Mouse (Mus musculus) intestine, embryonic 14.5 days (tissue): ENCODE data around the gene Lrpprc. TPM values are rescaled to one million over a fixed set of nuclear protein-coding genes. Genes with fewer than 3 reads are reported as not detected.

Source experiments
- ATAC-seq: fragments of 200-750 bp; cut with Nextera tagmentation; replicated peaks from 2 replicates; pipeline ENCODE4 v1.8.0; 2017; ENCODE audit warnings: low read depth, moderate number of reproducible peaks, moderate TSS enrichment, moderate library complexity; ENCODE audit not compliant: low FRiP score, low TSS enrichment
- DNase-seq: peaks from one replicate; pipeline ENCODE4 v3.0.0-alpha.2; 2018; ENCODE audit warnings: low spot score
- H3K27ac ChIP-seq: fragments of 300-500 bp; sonication (generic); 2 replicates; pipeline ENCODE4 v1.5.1; 2014; ENCODE audit warnings: low read depth, mild to moderate bottlenecking, control low read depth
- H3K27me3 ChIP-seq: fragments of 300-500 bp; sonication (generic); replicated peaks from 2 replicates; pipeline ENCODE4 v1.6.1; 2014; ENCODE audit warnings: low read length, control low read depth; ENCODE audit not compliant: control insufficient read depth, insufficient read depth
- H3K36me3 ChIP-seq: fragments of 300-500 bp; sonication (generic); 2 replicates; pipeline ENCODE4 v1.6.1; 2014; ENCODE audit warnings: low read length, control low read depth; ENCODE audit not compliant: control insufficient read depth, insufficient read depth
- H3K4me1 ChIP-seq: fragments of 300-500 bp; sonication (generic); replicated peaks from 2 replicates; pipeline ENCODE4 v1.6.1; 2014; ENCODE audit warnings: low read length, control low read depth, mixed read lengths; ENCODE audit not compliant: control insufficient read depth, insufficient read depth
- H3K4me2 ChIP-seq: fragments of 300-500 bp; sonication (generic); 2 replicates; pipeline ENCODE4 v1.6.1; 2014; ENCODE audit warnings: low read length
- H3K4me3 ChIP-seq: fragments of 300-500 bp; sonication (generic); 2 replicates; pipeline ENCODE4 v1.5.1; 2014; ENCODE audit warnings: low read depth, low read length, control low read depth, mixed read lengths
- H3K9ac ChIP-seq: fragments of 300-500 bp; sonication (generic); 2 replicates; pipeline ENCODE4 v1.6.1; 2014; ENCODE audit warnings: mild to moderate bottlenecking, low read length
- H3K9me3 ChIP-seq: fragments of 300-500 bp; sonication (generic); 2 replicates; pipeline ENCODE4 v1.6.1; 2016; ENCODE audit warnings: low read length, control low read depth; ENCODE audit not compliant: control insufficient read depth
- WGBS: fragments of 180-500 bp; shearing (Covaris S2); extraction: QIAGEN DNeasy Blood & Tissue Kit; methylation state at CpG from one replicate; pipeline ENCODE4 v1.1.7; 2014; 5-methylcytosine and 5-hydroxymethylcytosine counted together
- polyA plus RNA-seq: library from polyadenylated mRNA; unstranded; fragments of >200 nt; fragmentation: Nextera tagmentation; extraction: Ambion mirVana; gene quantifications from 2 replicates; pipeline ENCODE4 v1.2.1, GENCODE M21; 2014

Gene Lrpprc
- polyA plus RNA-seq, 1 experiment from 2014 or later = 61.7 TPM

DNA sequence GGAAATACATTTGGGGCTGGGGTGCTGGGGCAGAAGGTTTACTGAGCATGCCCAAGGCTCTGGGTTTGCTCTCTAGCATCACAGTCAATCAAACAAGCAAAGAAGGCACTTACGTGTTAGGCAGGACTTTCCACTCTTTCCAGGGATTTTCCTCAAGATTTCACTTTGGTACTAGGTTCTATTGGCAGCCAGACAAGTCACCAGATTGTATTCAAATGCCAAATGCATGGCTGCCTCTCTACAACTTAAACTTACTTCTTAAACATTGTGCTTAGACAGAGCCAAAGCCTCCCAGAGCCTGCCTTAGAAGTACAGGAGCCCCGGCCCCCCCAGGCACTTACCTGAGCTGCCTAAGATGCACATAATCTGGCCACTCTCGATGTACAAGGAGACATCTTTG, 108.9 kb downstream of the Lrpprc start:
- Histone ChIP-seq H3K27ac (no peak overlapping the region), H3K4me3 (no peak overlapping the region), H3K27me3 (no peaks in the 10 kb centered on the region), H3K36me3 (no peaks in the 10 kb centered on the region), H3K9ac (no peak overlapping the region), H3K9me3 (no peaks in the 10 kb centered on the region), H3K4me2 (no peak overlapping the region), H3K4me1 (no peaks in the 10 kb centered on the region; the same call in 1 of the 2 replicates)
- no peak for DNase-seq
- ATAC-seq = no peak
- WGBS = 78% methylated on average over 3 of the region's 3 CpGs

DNA sequence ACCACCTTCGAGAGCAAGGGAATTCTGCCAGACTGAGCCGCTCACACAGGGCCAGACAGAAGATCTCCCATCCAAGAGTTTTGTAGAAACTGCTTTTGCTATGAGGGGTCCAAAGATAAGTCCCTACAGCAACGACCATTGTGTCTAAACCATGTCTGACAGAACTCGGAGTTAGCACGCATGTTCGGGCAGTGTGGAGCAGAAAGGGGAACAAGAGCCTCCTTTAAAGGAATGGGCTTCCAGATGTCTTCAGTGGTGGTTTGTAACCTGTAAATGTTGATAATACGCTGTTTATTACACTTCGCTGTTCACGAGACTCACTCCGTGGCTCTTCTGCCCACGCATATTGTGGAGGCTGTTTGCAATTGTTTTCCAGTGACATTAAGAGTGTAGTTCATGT, 113.0 kb downstream of the Lrpprc start:
- no peak overlapping the region for H3K4me2 ChIP-seq
- H3K4me1 ChIP-seq = peaks cover 8% of the 10 kb centered on the region
- H3K9ac ChIP-seq = no peak overlapping the region
- no peaks in the 10 kb centered on the region; the same call in 1 of the 2 replicates for H3K27me3 ChIP-seq
- DNase-seq (no peak), ATAC-seq (no peak)
- H3K27ac ChIP-seq = no peak overlapping the region
- H3K9me3 ChIP-seq = no peaks in the 10 kb centered on the region
- H3K4me3 ChIP-seq = no peak overlapping the region
- H3K36me3 ChIP-seq = no peaks in the 10 kb centered on the region
- WGBS = 81% methylated on average over 11 of the region's 11 CpGs

DNA sequence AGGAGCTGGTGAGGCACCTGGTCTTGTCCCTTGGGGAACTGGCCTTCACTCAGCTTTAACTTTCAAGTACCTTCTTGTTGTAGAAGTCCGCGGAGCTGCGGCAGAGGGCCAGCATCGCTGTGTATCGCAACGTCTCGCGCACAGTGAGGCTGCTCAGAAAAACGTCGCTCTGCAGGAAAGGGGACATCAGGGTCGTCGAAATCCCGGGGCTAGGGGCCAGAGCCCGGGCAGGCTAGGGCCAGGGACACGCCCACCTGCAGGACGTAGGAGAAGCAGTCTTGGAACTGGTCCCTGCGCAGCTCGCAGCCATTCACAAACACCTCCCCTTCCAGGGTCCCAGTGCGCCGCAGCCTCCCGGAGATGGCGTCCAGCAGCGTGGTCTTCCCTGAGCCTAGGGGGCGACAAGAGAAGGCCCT, 114.6 kb downstream of the Lrpprc start, which contains the start of gene Abcg8:
Gene Abcg8 (plus strand): TSS at position 352 of the 416 bp plus-strand sequence.
- H3K9ac ChIP-seq = peak within 1 kb of the TSS; percentile 35
- H3K4me1 ChIP-seq = peaks cover 8% of the 10 kb centered on the region
- H3K36me3 ChIP-seq = no peaks in the 10 kb centered on the region
- H3K27me3 ChIP-seq = no peaks in the 10 kb centered on the region; the same call in 1 of the 2 replicates
- no peaks in the 10 kb centered on the region for H3K9me3 ChIP-seq
- H3K27ac ChIP-seq = no peak within 1 kb of the TSS
- DNase-seq (peak; percentile 74), ATAC-seq (no peak)
- peak within 1 kb of the TSS; percentile 74 for H3K4me2 ChIP-seq
- 4% methylated on average over 24 of the region's 24 CpGs for WGBS
- H3K4me3 ChIP-seq = peak within 1 kb of the TSS; percentile 36

DNA sequence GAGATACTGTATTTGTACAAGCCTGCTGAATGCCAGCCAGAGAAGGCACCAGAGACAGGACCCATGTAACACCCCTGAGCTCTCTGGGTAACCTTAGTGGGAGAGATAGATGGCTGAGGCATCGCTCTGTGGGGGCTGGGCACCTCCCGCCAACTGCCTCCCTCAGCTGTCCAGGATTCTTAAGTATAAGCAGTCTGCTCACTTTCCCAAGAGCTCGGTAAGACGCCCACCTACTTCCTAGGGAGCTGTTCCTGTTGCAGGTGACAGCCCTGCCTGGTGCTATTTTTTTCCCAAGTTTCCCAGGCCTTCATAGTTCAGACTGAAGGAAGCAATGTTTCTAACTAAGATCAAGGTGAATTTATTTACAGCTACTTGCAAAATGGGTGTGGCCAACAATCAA, 115.4 kb downstream of the Lrpprc start:
- no peak overlapping the region for H3K4me2 ChIP-seq
- no peak overlapping the region for H3K27ac ChIP-seq
- H3K9me3 ChIP-seq = no peaks in the 10 kb centered on the region
- ATAC-seq = no peak
- H3K36me3 ChIP-seq = no peaks in the 10 kb centered on the region
- peaks cover 8% of the 10 kb centered on the region for H3K4me1 ChIP-seq
- DNase-seq = no peak
- no peaks in the 10 kb centered on the region; the same call in 1 of the 2 replicates for H3K27me3 ChIP-seq
- 40% methylated on average over 4 of the region's 4 CpGs for WGBS
- H3K4me3 ChIP-seq = no peak overlapping the region
- no peak overlapping the region for H3K9ac ChIP-seq

DNA sequence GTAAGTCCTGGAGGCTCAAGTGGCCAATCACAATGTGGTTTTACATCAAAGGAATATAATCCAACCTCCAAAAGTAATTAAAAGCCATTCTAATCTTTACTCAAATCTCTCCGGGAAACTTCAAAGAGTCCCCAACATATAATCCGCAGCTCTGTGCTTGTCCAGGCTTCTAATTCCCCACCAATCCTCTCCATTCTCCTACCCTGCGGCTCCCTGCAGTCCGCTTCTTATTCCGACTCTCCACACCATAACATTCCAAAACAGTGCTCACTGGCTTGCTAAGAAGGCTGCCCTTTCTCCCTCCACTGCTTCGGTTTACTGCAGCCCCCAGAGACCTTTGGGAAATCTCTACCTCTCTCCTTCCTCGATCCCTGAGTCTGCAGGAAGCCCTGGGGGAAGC, 116.5 kb downstream of the Lrpprc start:
- Histone ChIP-seq H3K4me3 (no peak overlapping the region), H3K36me3 (no peaks in the 10 kb centered on the region), H3K9ac (no peak overlapping the region), H3K4me2 (no peak overlapping the region), H3K4me1 (peaks cover 8% of the 10 kb centered on the region), H3K27ac (no peak overlapping the region), H3K27me3 (no peaks in the 10 kb centered on the region; the same call in 1 of the 2 replicates), H3K9me3 (no peaks in the 10 kb centered on the region)
- DNase-seq (no peak), ATAC-seq (no peak)
- 51% methylated on average over 7 of the region's 7 CpGs for WGBS

DNA sequence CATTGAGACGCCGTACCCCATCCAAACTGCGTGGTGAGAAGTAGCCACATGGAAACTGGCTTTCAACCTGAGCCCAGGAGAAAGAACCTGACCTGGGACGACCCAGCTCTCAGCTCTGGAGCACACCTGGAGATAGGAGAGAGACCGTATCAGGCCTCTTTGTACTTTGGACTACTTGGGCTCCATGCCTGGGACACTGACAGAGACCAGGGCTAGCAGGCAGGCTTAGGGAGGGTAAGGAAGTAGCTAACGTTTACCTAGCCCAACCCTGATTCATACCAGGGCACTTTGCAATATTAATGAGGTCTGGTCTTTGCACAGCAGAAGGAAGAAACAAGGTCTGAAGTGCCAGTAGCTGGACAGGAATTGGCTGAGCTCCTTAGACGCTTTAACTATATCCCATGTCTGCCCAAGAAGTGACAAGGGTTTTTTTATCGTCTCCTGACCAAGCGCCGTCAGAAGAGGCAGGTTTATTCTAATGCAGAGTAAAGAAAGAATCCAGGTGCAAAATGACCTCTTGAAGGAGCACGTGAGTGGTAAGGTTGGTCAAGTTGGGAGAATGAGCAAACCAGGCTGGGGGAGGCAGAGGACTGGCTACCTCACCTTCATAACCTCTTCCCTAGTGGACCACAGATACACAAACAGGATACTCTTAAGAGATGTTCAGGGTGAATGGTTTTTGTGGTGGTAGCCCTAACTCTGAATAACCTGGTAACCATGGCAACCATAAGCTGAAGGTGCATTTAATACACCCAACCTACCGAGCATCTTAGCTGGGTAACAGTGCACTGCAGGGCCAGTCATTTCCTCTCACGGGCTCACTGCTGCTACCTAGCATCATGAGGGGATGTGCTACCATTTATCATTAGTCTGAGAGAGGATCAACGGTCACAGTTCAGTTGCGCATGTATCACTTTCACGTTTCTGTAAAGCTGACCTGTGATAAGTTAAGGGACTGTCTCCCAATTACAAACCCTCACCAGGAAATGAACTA, 117.9 kb downstream of the Lrpprc start:
- no peaks in the 10 kb centered on the region; the same call in 1 of the 2 replicates for H3K27me3 ChIP-seq
- no peaks in the 10 kb centered on the region for H3K9me3 ChIP-seq
- no peak overlapping the region for H3K9ac ChIP-seq
- H3K4me2 ChIP-seq = no peak overlapping the region
- H3K4me3 ChIP-seq = no peak overlapping the region
- peaks cover 8% of the 10 kb centered on the region for H3K4me1 ChIP-seq
- ATAC-seq (peak; percentile 88), DNase-seq (no peak)
- H3K27ac ChIP-seq = peak overlapping the region; percentile 33; the same call in 1 of the 2 replicates
- H3K36me3 ChIP-seq = no peaks in the 10 kb centered on the region
- 56% methylated on average over 16 of the region's 16 CpGs for WGBS

DNA sequence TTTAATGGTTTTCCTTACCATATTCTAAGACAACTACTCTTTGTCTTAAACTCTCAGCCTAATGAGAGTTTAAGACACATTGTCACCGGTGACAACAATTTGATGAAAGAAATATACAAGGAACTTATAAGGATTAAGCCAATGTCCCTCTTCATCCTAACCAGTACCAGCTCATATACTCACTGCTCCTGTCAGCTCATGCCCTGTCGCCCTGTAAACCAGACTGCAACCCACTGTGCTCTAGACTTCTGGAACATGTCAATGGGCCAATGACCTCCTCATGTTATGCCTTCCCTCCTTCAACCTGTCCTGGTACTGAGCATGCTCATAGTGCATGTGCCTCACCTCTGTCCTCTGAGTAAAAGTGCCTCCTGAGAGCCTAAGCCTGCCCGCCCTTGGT, 122.7 kb downstream of the Lrpprc start:
- 80% methylated on average over 3 of the region's 3 CpGs for WGBS
- Histone ChIP-seq H3K9ac (no peak overlapping the region), H3K4me2 (no peak overlapping the region)

DNA sequence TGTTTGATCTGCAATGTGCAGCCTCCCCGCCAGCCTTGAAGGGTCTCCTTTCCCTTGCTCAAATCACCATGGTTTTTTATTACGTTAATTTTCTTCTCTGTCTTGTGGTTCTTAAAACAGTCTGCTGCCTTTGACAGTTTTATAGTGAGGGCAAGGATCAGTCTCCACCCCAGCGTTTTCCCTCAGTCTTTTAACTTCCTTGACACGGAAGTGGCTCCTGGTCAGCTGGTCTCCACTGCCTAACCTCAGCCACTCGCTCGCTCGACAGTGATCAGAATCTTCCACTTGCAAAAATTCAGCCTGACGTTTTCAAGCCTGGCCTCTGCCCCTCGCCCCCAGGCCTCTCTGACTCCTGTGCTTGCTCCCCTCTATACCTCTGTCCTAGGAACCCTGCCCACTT, 124.9 kb downstream of the Lrpprc start:
- no peak for DNase-seq
- 22% methylated on average over 9 of the region's 9 CpGs for WGBS

More for the DNA sequence above, 122.7 kb downstream of the Lrpprc start:
- no peaks in the 10 kb centered on the region for H3K27me3 ChIP-seq
- no peak overlapping the region for H3K4me3 ChIP-seq
- H3K36me3 ChIP-seq = no peaks in the 10 kb centered on the region
- ATAC-seq (no peak), DNase-seq (no peak)
- H3K9me3 ChIP-seq = no peaks in the 10 kb centered on the region
- H3K4me1 ChIP-seq = peaks cover 8% of the 10 kb centered on the region
- no peak overlapping the region for H3K27ac ChIP-seq

More for the DNA sequence above, 124.9 kb downstream of the Lrpprc start:
- H3K4me3 ChIP-seq = no peak overlapping the region
- no peak overlapping the region; the same call in 1 of the 2 replicates for H3K27ac ChIP-seq
- no peaks in the 10 kb centered on the region for H3K36me3 ChIP-seq
- peaks cover 8% of the 10 kb centered on the region for H3K4me1 ChIP-seq
- H3K4me2 ChIP-seq = no peak overlapping the region
- no peaks in the 10 kb centered on the region for H3K27me3 ChIP-seq
- peak; percentile 49; the same call in 1 of the 2 replicates for ATAC-seq
- H3K9ac ChIP-seq = no peak overlapping the region
- no peaks in the 10 kb centered on the region for H3K9me3 ChIP-seq
